Mouse (Mus musculus) ES-E14 (cell line): ENCODE results near the gene Dis3l. TPM values are rescaled to one million over a fixed set of nuclear protein-coding genes. Genes with fewer than 3 reads are reported as not detected.

Experiments
- DNase-seq: peaks from one replicate; pipeline ENCODE4 v3.0.0-alpha.2; 2013; ENCODE audit warnings: low read depth, low spot score
- H3K27ac ChIP-seq: 2 replicates; pipeline ENCODE4 v1.5.1; 2012; ENCODE audit warnings: low read depth, mild to moderate bottlenecking, low read length, moderate library complexity, mixed read lengths; ENCODE audit not compliant: poor library complexity, insufficient read depth, severe bottlenecking
- H3K36me3 ChIP-seq: 2 replicates; pipeline ENCODE4 v1.6.1; 2012; ENCODE audit warnings: mild to moderate bottlenecking, low read length, moderate library complexity, mixed read lengths; ENCODE audit not compliant: control insufficient read depth, poor library complexity, insufficient read depth, severe bottlenecking
- H3K4me1 ChIP-seq, 2 experiments: fragments of 150-350 bp in 1 of 2; sonication (generic) in 1 of 2; 2 replicates each; pipeline ENCODE4 v1.6.1; 2012; ENCODE audit warnings: low read length in 2 of 2, mild to moderate bottlenecking in 1 of 2, mixed read lengths in 1 of 2; ENCODE audit not compliant: control insufficient read depth in 2 of 2, insufficient read depth in 2 of 2, poor library complexity in 1 of 2
- H3K4me3 ChIP-seq, 2 experiments: fragments of 150-350 bp in 1 of 2; sonication (generic) in 1 of 2; 2 replicates each; pipeline ENCODE4 v1.5.1; 2012; ENCODE audit warnings: low read length in 2 of 2, low read depth in 1 of 2, mild to moderate bottlenecking in 1 of 2, mixed read lengths in 1 of 2; ENCODE audit not compliant: insufficient read depth in 1 of 2, poor library complexity in 1 of 2, severe bottlenecking in 1 of 2
- H3K9ac ChIP-seq: 2 replicates; pipeline ENCODE4 v1.6.1; 2012; ENCODE audit warnings: low read depth, mild to moderate bottlenecking, low read length, mixed read lengths; ENCODE audit not compliant: poor library complexity, insufficient read depth, severe bottlenecking
- H3K9me3 ChIP-seq: fragments of 150-350 bp; sonication (generic); 2 replicates; pipeline ENCODE4 v1.6.1; 2012; ENCODE audit warnings: low read depth, mild to moderate bottlenecking, low read length; ENCODE audit not compliant: control insufficient read depth, insufficient read depth
- CHD2 ChIP-seq: IDR thresholded peaks from 2 replicates; pipeline ENCODE4 v1.6.1; 2014; ENCODE audit warnings: mild to moderate bottlenecking, low read depth, low read length, inconsistent platforms
- HCFC1 ChIP-seq: IDR thresholded peaks from 2 replicates; pipeline ENCODE4 v1.6.1; 2012; ENCODE audit warnings: low read length, inconsistent platforms, borderline replicate concordance; ENCODE audit not compliant: insufficient read depth
- MAFK ChIP-seq: IDR thresholded peaks from 2 replicates; pipeline ENCODE4 v1.6.1; 2014; ENCODE audit warnings: mild to moderate bottlenecking, low read depth, low read length, inconsistent platforms; ENCODE audit not compliant: insufficient read depth
- ZC3H11A ChIP-seq: IDR thresholded peaks from 2 replicates; pipeline ENCODE4 v1.6.1; 2012; ENCODE audit warnings: low read depth, mild to moderate bottlenecking, inconsistent platforms, low read length, borderline replicate concordance
- ZNF384 ChIP-seq: IDR thresholded peaks from 2 replicates; pipeline ENCODE4 v1.6.1; 2012; ENCODE audit warnings: low read depth, low read length, inconsistent platforms
- in situ Hi-C, 2 experiments: fragments of 600-800 bp; cut with MboI; formaldehyde crosslinking; loops; one replicate each; pipeline ENCODE4 v1.15.1; 2025; ENCODE audit warnings: low sequenced_read_pairs in 2 of 2, inconsistent platforms in 1 of 2; ENCODE audit not compliant: unreplicated experiment in 2 of 2
- total RNA-seq: library from RNA; depleted of rRNA; stranded (reverse); fragments of 300-350 nt; gene quantifications from 2 replicates; pipeline ENCODE4 v1.2.3, GENCODE M21; 2012

Gene Dis3l
- total RNA-seq, 1 experiment: 11.2 TPM

- no peak for DNase-seq
- in situ Hi-C loops: no loop called here
- no peaks in the 10 kb centered on the region for H3K9me3 ChIP-seq
- peaks cover 6% of the 10 kb centered on the region for H3K36me3 ChIP-seq
- H3K4me3 ChIP-seq: peak overlapping the region; percentile 75 to 82
- no peak for TF ChIP-seq ZNF384
- no peak for TF ChIP-seq MAFK
- TF ChIP-seq ZC3H11A: no peak
- TF ChIP-seq HCFC1: no peak
- TF ChIP-seq CHD2: no peak
- H3K27ac ChIP-seq: peak overlapping the region; percentile 43; the same call in 1 of the 2 replicates
- peaks cover 0 to 2% of the 10 kb centered on the region in 2 experiments; a peak in 3 of 4 replicates for H3K4me1 ChIP-seq
- H3K9ac ChIP-seq: peak overlapping the region; percentile 99
These were observed 58.6 kb downstream of the Dis3l start for GRCm38 (mm10) chr9:64282404-64282987.

GRCm38 (mm10) chr9:64281781-64282178 is 59.3 kb downstream of the Dis3l start:
- Histone ChIP-seq H3K4me3 (peak overlapping the region; percentile 75 to 82), H3K9ac (peak overlapping the region; percentile 99), H3K36me3 (peaks cover 3% of the 10 kb centered on the region; the same call in 1 of the 2 replicates), H3K9me3 (no peaks in the 10 kb centered on the region), H3K27ac (peak overlapping the region; percentile 77), H3K4me1 (peaks cover 0 to 2% of the 10 kb centered on the region in 2 experiments; a peak in 3 of 4 replicates)
- TF ChIP-seq CHD2 (no peak), HCFC1 (no peak)
- no peak for DNase-seq
- in situ Hi-C loops: no loop called here

GRCm38 (mm10) chr9:64281105-64281780 is 59.8 kb downstream of the Dis3l start, which contains the start of gene Tipin:
TSS of gene Tipin (plus strand) at chr9:64281581.
- Histone ChIP-seq H3K36me3 (peaks cover 3% of the 10 kb centered on the region; the same call in 1 of the 2 replicates), H3K4me1 (peaks cover 0 to 2% of the 10 kb centered on the region in 2 experiments; a peak in 3 of 4 replicates), H3K9me3 (no peaks in the 10 kb centered on the region), H3K27ac (peak within 1 kb of the TSS; percentile 77), H3K9ac (peak within 1 kb of the TSS; percentile 99), H3K4me3 (peak within 1 kb of the TSS; percentile 75 to 82)
- in situ Hi-C loops: no loop called here
- peak; percentile 92 for DNase-seq
- peak; percentile 100 for TF ChIP-seq CHD2
- peak; percentile 66; the same call in 1 of the 2 replicates for TF ChIP-seq ZNF384
- TF ChIP-seq HCFC1: 0 out of 2 replicates have a peak, but pooled peaks have one; percentile 42
- TF ChIP-seq ZC3H11A: no peak

- in situ Hi-C loops: no loop called here
- peaks cover 0 to 2% of the 10 kb centered on the region in 2 experiments; a peak in 3 of 4 replicates for H3K4me1 ChIP-seq
- no peaks in the 10 kb centered on the region for H3K9me3 ChIP-seq
- H3K27ac ChIP-seq: no peak overlapping the region
- no peaks in the 10 kb centered on the region; the same call in 1 of the 2 replicates for H3K36me3 ChIP-seq
- no peak overlapping the region for H3K4me3 ChIP-seq
- no peak for DNase-seq
- TF ChIP-seq HCFC1 (no peak), ZNF384 (no peak), ZC3H11A (no peak), MAFK (no peak), CHD2 (no peak)
- no peak overlapping the region for H3K9ac ChIP-seq
These were observed 62.3 kb downstream of the Dis3l start for GRCm38 (mm10) chr9:64278665-64279310.
